Mouse (Mus musculus) T-helper 2 cell (primary cell): ENCODE data around the gene Psmd8.
"Not testable (repeated sequence)": the region's sequence is repeated elsewhere in the genome, so short reads cannot be mapped to it uniquely, and the experiment has no call there.

Experiments used
- in situ Hi-C: fragments of 300-600 bp; cut with MboI, MseI; formaldehyde crosslinking; loops from one replicate; pipeline ENCODE4 v1.15.1; 2025; ENCODE audit warnings: high pct_unique_total_duplicates

Gene Psmd8

DNA sequence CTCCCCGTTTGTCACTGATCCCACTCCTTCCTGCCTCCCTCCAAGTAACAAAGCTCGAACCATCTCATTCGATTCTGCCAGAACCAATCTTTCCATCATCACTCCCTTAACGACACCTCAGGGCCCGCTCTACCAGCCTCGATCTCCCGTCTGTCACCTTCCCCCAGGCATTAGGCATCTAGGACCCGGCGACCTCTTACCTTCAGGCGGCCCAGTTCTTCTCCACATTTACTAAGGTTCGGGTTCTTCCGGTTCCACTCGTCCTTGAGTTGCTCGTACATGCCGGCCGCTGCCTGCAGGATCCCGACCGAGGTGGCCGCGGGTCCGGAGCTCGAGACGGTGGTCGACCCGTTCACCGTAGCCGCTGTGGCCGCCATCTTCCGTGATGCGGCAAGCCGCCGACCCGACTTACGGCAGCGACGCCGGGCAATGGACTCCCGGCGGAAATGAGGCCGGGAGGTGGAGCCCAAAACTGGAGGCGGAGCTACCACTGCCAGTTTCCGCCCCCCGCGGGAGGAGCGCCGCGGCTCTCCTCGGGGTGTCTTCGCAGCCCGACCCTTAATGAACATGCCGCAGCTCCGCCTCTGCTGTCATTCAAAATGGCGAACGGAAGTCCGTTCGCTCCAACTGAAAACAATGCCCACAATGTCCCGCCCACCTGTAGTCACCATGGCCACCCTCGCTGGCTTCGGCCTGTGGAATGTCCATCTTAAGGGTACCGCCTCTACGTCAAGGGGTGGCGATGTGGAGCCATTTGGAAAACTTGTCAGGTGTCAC lies at the start of gene Psmd8:
Gene Psmd8 (minus strand): TSS at position 625 of the 777 bp plus-strand sequence.
- in situ Hi-C loops = no loop called here

- in situ Hi-C loops = no loop called here
Measured at GRCm38 (mm10) chr7:29228202-29228601, 47.7 kb upstream of the Psmd8 start.

GRCm38 (mm10) chr7:29225520-29225919 lies 45.0 kb upstream of the Psmd8 start:
- in situ Hi-C loops = no loop called here

DNA sequence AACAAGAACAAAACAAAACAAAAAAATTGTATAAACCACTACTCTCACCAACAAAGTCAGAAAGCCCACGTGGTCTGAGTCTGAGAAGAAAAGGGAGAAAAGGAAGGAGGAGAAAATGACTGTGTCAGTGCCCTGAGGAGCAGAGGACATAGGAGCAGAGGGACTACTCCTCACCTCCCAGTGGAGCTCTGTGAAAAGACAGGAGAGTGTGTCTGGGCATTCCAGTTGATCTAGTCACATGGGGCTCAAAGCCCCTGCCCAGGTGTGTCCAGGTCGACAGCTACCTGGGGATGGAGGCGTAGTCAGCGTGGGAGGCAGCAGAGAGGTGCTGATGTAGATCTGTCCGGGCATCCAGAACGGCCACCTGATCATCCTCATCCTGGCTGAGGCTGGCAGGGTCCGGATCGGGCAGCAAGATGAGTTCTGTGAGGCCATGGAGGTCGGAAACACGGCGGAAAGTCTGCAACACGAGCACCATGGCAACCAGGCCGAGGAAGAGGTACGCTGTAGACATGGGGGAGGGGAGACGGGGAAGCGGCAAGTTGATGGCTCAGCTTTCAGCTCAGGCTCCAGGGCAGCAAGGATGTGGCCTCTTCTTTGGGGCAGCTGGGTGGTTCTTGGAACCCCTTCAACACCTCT lies 44.4 kb upstream of the Psmd8 start:
- in situ Hi-C loops = no loop called here

DNA sequence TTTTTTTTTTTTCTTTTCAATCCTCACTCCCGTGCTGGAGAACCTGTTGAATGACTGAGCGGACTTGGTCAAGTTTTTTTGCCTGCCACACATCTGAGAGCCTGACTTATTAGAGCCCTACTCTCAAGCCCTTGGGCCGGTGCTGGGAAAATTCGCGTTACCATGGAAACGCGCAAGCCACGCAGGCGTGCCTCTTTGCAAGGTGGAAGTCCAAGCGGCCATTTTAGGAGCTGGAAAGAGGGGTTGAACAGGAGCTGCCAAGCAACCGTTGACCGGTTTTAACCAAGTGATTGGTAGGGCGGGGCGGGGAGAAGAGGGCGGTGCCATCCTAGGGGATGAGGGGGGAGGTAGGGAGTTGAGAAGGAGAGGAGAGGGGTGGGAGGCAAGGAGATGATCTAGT lies 34.3 kb upstream of the Psmd8 start:
- in situ Hi-C loops = no loop called here

- in situ Hi-C loops = no loop called here
Measured at GRCm38 (mm10) chr7:29214236-29214635, 33.7 kb upstream of the Psmd8 start.

- in situ Hi-C loops = no loop called here
Measured at GRCm38 (mm10) chr7:29213675-29214082, 33.2 kb upstream of the Psmd8 start, which contains the start of gene Catsperg1. TSS of gene Catsperg1 (minus strand) at chr7:29214035.

- in situ Hi-C loops = not testable (repeated sequence)
Measured at GRCm38 (mm10) chr7:29212775-29213560, 32.5 kb upstream of the Psmd8 start.

GRCm38 (mm10) chr7:29212199-29212765 lies 31.8 kb upstream of the Psmd8 start:
- in situ Hi-C loops = no loop called here

DNA sequence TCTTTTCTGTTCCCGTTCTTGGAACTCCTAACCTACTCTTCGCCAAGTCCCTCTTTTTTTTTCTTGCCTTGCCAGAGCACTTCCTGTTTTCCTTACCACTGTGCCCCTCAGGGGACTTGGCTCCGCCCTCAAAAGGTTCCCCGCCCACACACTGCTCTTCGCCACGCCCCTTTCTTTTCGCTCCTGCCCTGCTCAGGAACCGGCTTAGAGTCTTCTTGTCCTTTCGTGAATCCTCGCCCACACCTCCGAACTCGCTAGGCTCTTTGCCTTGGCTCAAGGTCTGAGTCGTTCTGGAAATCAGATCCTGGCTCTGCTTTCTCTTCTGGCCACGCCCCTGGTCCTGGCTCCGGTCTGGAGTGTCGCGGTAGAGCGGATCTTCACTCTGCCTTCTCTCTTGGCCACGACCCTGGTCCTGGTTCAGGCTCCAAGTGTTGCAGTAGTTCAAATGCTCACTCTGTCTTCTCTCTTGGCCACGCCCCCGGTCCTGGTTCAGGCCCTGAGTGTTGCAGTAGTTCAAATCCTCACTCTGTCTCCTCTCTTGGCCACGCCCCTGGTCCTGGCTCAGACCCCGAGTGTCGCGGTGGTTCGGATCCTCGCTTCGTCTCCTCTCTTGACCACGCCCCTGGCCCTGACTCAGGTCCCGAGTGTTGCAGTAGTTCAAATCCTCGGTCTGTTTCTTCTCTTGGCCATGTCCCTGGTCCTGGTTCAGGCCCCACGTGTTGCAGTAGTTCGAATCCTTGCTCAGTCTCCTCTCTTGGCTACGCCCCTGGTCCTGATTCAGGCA lies 31.1 kb upstream of the Psmd8 start:
- in situ Hi-C loops = no loop called here

DNA sequence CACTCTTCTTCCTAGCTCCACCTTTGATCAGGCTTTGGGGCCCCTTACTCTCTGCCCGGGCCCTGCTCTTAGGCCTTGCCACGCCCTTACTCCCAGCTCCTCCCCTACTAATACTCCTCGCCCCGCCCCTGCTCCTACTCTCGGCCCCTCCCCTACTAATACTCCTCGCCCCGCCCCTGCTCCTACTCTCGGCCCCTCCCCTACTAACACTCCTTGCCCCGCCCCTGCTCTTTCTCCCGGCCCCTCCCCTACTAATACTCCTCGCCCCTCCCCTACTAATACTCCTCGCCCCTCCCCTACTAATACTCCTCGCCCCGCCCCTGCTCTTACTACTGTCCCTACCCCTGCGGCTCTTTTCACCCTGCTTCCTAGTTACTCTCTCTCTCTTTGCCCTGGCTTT lies 30.5 kb upstream of the Psmd8 start:
- in situ Hi-C loops = not testable (repeated sequence)

GRCm38 (mm10) chr7:29202577-29202976 lies 22.1 kb upstream of the Psmd8 start:
- in situ Hi-C loops = no loop called here

DNA sequence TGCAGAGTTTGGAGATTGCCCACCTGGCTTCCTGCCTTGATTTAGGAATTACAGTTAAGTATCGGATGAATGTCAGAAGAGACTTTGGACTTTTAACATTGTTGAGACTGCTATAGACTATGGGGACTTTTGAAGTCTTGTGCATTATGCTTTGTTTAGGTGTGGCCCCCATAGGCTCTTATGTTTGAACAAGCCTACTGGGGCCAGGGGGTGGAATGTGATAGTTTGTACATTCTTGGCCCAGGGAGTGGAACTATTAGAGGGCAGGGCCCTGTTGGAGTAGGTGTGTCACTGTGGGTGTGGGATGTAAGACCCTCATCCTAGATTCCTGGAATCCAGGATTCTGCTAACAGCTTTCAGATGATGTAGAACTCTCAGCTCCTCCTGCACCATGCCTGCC lies 13.7 kb upstream of the Psmd8 start:
- in situ Hi-C loops = not testable (repeated sequence)

DNA sequence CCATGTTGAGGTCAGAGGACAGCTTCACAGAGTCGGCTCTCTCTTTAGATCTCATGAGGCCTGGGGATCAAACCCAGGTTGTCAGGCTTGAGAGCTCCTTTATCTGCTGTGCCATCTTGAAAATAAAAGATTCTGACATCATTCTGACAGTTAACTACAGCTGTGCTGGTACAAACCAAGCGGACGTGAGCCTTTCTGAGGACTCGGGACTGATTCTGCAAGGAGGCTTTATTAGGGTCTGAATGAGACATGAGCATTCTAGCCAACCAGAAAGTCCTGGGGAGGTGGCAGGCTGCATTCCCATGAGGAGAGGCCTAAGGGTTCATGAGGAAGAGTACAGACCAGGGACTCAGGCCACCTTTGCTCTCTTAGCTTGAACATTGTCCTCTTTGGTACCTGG lies 822 bp upstream of the Psmd8 start:
- in situ Hi-C loops = not testable (repeated sequence)

DNA sequence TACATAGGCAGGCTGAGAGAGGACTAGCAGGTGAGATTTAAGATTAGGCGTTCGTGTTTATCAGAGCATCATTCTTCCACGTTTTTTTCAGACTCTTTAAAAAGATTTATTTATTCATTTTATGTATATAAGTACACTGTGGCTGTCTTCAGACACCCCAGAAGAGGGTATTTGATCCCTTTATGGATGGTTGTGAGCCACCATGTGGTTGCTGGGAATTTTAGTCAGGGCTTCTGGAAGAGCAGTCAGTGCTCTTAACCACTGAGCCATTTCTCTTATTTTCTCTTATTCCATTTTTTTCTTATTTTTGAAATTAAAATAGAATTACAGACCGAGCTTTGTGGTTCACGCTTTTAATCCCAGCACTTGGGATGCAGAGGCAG lies 344 bp upstream of the Psmd8 start:
- in situ Hi-C loops = no loop called here

DNA sequence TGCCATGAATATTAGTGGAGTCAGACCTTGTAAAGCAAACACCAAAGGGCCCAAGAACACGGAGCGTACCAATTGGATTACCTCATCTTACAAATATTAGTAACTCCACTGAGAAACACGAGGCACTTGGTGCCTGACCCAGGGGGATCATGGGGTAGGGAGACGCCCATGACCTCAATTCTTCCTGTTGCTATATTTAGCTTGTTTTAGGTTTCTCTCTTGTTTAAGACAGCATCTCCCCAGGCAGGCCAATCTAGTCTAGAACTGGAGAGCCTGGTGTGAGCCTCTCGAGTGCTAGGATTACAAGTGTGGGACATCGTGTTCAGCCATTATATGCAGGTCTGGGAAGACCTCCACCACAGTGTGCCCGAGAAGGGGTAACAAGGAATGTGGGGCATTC lies 1.2 kb downstream of the Psmd8 start:
- in situ Hi-C loops = no loop called here

DNA sequence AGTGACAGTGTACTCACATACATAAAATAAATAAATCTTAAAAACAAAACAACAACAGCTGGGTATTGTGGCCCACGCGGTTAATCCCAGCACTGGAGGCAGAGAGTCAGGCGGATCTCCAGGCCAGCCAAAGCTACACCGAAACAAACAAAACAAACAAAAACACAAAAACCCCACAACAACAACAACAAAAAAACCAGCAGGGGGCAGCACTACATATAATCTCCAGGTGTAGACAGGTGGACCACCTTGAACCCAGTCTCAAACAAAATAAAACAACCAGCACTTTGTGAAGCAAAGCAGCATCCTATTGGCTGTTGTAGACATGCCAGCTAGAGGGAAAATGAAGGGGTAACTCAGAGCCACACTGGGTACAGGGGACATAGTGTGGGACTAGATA lies 2.4 kb downstream of the Psmd8 start:
- in situ Hi-C loops = no loop called here

- in situ Hi-C loops = loop anchor here (5.0 kb wide), 1 partner anchor 45 kb away; the partner anchor contains the start of gene Ryr1
Measured at GRCm38 (mm10) chr7:29172390-29173016, 8.0 kb downstream of the Psmd8 start.

- in situ Hi-C loops = loop anchor here (5.0 kb wide), 1 partner anchor 44 kb away; the partner anchor contains the start of gene Ryr1
Measured at GRCm38 (mm10) chr7:29171562-29172097, 8.9 kb downstream of the Psmd8 start.
